9 mouse cellular contexts compared by ENCODE assay signal in genomic region chr4:83343895-83344294, GRCm38 (mm10). TPM values are rescaled to one million over a fixed set of nuclear protein-coding genes. Genes with fewer than 3 reads are reported as not detected.
DNase-seq lines count a peak whose midpoint lies in the region; ATAC-seq and TF ChIP-seq lines count a peak whose summit lies in the region.
"Had no signal": no experiment of that assay in that cellular context is flagged by ENCODE, and none has a peak within 500 bp of the region (broad histone marks: within the 10 kb centered on the region; RNA-seq: fewer than 3 reads in every experiment).

No protein-coding gene starts in this region.

- no peak overlapping the region for H3K4me2 ChIP-seq in midbrain, postnatal 0 days (ENCODE audit: low read depth, low read length, poor library complexity, severe bottlenecking)
- H3K4me2 ChIP-seq in midbrain, embryonic 13.5 days (replicated peaks), result no peak overlapping the region

- peak; percentile 17 for DNase-seq in gastrocnemius, postnatal 10 days
- DNase-seq in gastrocnemius, adult 18-20 months (ENCODE audit: low spot score), result no peak
- peak; percentile 13 for DNase-seq in midbrain, postnatal 0 days (ENCODE audit: low spot score)
- no peak for DNase-seq in midbrain, embryonic 10.5 days (ENCODE audit: low spot score)
- DNase-seq in R1 (ENCODE audit: low read depth, low spot score), result peak; percentile 63
- peak; percentile 33 to 40 for DNase-seq in lung, postnatal 4 days
- DNase-seq in spleen, postnatal 4 days (ENCODE audit: low spot score in 2 of 2), result no peak

- no peak overlapping the region for H3K27ac ChIP-seq in midbrain, postnatal 0 days (ENCODE audit: low read depth, low read length)
- H3K27ac ChIP-seq in midbrain, embryonic 10.5 days (replicated peaks), result no peak overlapping the region
- H3K27ac ChIP-seq in midbrain, embryonic 13.5 days, result no peak overlapping the region

- no peak overlapping the region for H3K4me3 ChIP-seq in midbrain, postnatal 0 days (ENCODE audit: low read depth, low read length)
- no peak overlapping the region for H3K4me3 ChIP-seq in midbrain, embryonic 10.5 days
- no peak overlapping the region for H3K4me3 ChIP-seq in midbrain, embryonic 13.5 days (replicated peaks)

- no peak for ATAC-seq in midbrain, postnatal 0 days (ENCODE audit: low FRiP score)
- ATAC-seq in midbrain, embryonic 13.5 days, result no peak
- ATAC-seq: forebrain, embryonic 16.5 days had no signal

- no peaks in the 10 kb centered on the region for H3K4me1 ChIP-seq in midbrain, postnatal 0 days (ENCODE audit: insufficient read depth, low read length)
- H3K4me1 ChIP-seq in midbrain, embryonic 10.5 days, result no peaks in the 10 kb centered on the region
- H3K4me1 ChIP-seq in midbrain, embryonic 13.5 days (replicated peaks), result no peaks in the 10 kb centered on the region

- TF ChIP-seq CTCF in midbrain, postnatal 0 days (IDR thresholded peaks at IDR 0.05), result peak; percentile 53

- H3K36me3 ChIP-seq in midbrain, postnatal 0 days (ENCODE audit: insufficient read depth, low read length), result no peaks in the 10 kb centered on the region
- H3K36me3 ChIP-seq in midbrain, embryonic 10.5 days, result no peaks in the 10 kb centered on the region
- no peaks in the 10 kb centered on the region for H3K36me3 ChIP-seq in midbrain, embryonic 13.5 days

- H3K9me3 ChIP-seq in midbrain, postnatal 0 days (ENCODE audit: low read length), result no peaks in the 10 kb centered on the region
- H3K9me3 ChIP-seq in midbrain, embryonic 10.5 days (replicated peaks), result no peaks in the 10 kb centered on the region
- no peaks in the 10 kb centered on the region for H3K9me3 ChIP-seq in midbrain, embryonic 13.5 days

- WGBS in midbrain, postnatal 0 days, result 69% methylated on average over 2 of the region's 2 CpGs
- 73% methylated on average over 2 of the region's 2 CpGs for WGBS in midbrain, embryonic 10.5 days
- WGBS in midbrain, embryonic 13.5 days, result 76% methylated on average over 2 of the region's 2 CpGs

- no peak overlapping the region for H3K9ac ChIP-seq in midbrain, postnatal 0 days (replicated peaks; ENCODE audit: low read length, poor library complexity, severe bottlenecking)
- no peak overlapping the region for H3K9ac ChIP-seq in midbrain, embryonic 13.5 days (replicated peaks)

- H3K27me3 ChIP-seq in midbrain, postnatal 0 days (ENCODE audit: insufficient read depth, low read length), result no peaks in the 10 kb centered on the region
- no peaks in the 10 kb centered on the region for H3K27me3 ChIP-seq in midbrain, embryonic 10.5 days (ENCODE audit: low read depth, poor library complexity, severe bottlenecking)
- no peaks in the 10 kb centered on the region for H3K27me3 ChIP-seq in midbrain, embryonic 13.5 days

RNA-seq across cellular contexts. Expression of gene Ttc39b, which starts 19.8 kb away (rescaled TPM):
- total RNA-seq in gastrocnemius, postnatal 10 days (2021), result 10 to 100 TPM in 1 of 2 experiments, 1 to 10 TPM in 1; 7.3 to 10.5 TPM
- total RNA-seq in gastrocnemius, adult 18-20 months (2021), result 1 to 10 TPM; 5.0 to 6.0 TPM
- 14.7 and 16.4 TPM in 2 replicates for total RNA-seq in midbrain, postnatal 0 days (2014; rRNA removed)
- polyA plus RNA-seq in midbrain, postnatal 0 days (2015; fragmentation: Nextera tagmentation; extraction: Ambion mirVana), result 4.9 and 5.7 TPM in 2 replicates
- polyA plus RNA-seq in midbrain, embryonic 10.5 days (2016; fragmentation: Nextera tagmentation; extraction: Ambion mirVana), result 1.8 and 2.6 TPM in 2 replicates
- 3.7 and 4.4 TPM in 2 replicates for polyA plus RNA-seq in midbrain, embryonic 13.5 days (2015; fragmentation: Nextera tagmentation; extraction: Ambion mirVana)

Comparison
In these comparisons a context has a peak if more than half of its experiments do, and no peak if none do; other contexts are left out.
1. DNase-seq: peak in gastrocnemius, postnatal 10 days (single experiment), midbrain, postnatal 0 days (single experiment), R1 (single experiment) and lung, postnatal 4 days (2 of 2); none in gastrocnemius, adult 18-20 months (single experiment), midbrain, embryonic 10.5 days (single experiment) and spleen, postnatal 4 days (0 of 2).